Comparison of ENCODE assay signal across 21 mouse cellular contexts in genomic region chr2:93991336-93991735, GRCm38 (mm10). TPM values are rescaled to one million over a fixed set of nuclear protein-coding genes. Genes with fewer than 3 reads are reported as not detected.
A peak's percentile ranks its signal among the peaks of the same experiment; 100 is the strongest.
DNase-seq lines count a peak whose midpoint lies in the region; ATAC-seq and TF ChIP-seq lines count a peak whose summit lies in the region.
"Had no signal": no experiment of that assay in that cellular context is flagged by ENCODE, and none has a peak within 500 bp of the region (broad histone marks: within the 10 kb centered on the region; RNA-seq: fewer than 3 reads in every experiment).

No protein-coding gene starts in this region.

- H3K27me3 ChIP-seq in forebrain, embryonic 13.5 days, result no peaks in the 10 kb centered on the region
- H3K27me3 ChIP-seq in forebrain, embryonic 11.5 days (ENCODE audit: control insufficient read depth, insufficient read depth, low read length), result no peaks in the 10 kb centered on the region
- no peaks in the 10 kb centered on the region for H3K27me3 ChIP-seq in heart, postnatal 0 days (ENCODE audit: control insufficient read depth, insufficient read depth, low read length)
- H3K27me3 ChIP-seq in lung, embryonic 14.5 days (ENCODE audit: insufficient read depth, low read length), result no peaks in the 10 kb centered on the region
- H3K27me3 ChIP-seq in forebrain, embryonic 16.5 days (replicated peaks; ENCODE audit: control insufficient read depth, insufficient read depth, low read length), result no peaks in the 10 kb centered on the region
- H3K27me3 ChIP-seq in limb, embryonic 10.5 days (ENCODE audit: low read depth, poor library complexity, severe bottlenecking), result no peaks in the 10 kb centered on the region
- H3K27me3 ChIP-seq: midbrain, embryonic 13.5 days had no signal

- no peak for TF ChIP-seq CTCF in heart, postnatal 0 days (IDR thresholded peaks at IDR 0.05; ENCODE audit: low read depth)
- TF ChIP-seq CTCF in lung, embryonic 14.5 days (IDR thresholded peaks at IDR 0.05; ENCODE audit: low read depth), result no peak

- H3K4me1 ChIP-seq in forebrain, embryonic 13.5 days, result peaks cover 24% of the 10 kb centered on the region
- peaks cover 6% of the 10 kb centered on the region; the same call in 1 of the 2 replicates for H3K4me1 ChIP-seq in forebrain, embryonic 11.5 days (replicated peaks; ENCODE audit: control insufficient read depth, insufficient read depth, low read length)
- H3K4me1 ChIP-seq in heart, postnatal 0 days (ENCODE audit: control insufficient read depth, insufficient read depth), result peaks cover 5% of the 10 kb centered on the region; the same call in 1 of the 2 replicates
- H3K4me1 ChIP-seq in lung, embryonic 14.5 days (ENCODE audit: insufficient read depth), result no peaks in the 10 kb centered on the region
- peaks cover 24% of the 10 kb centered on the region for H3K4me1 ChIP-seq in forebrain, embryonic 16.5 days (replicated peaks; ENCODE audit: control insufficient read depth, insufficient read depth, low read length)
- peaks cover 8% of the 10 kb centered on the region for H3K4me1 ChIP-seq in limb, embryonic 10.5 days

- WGBS in forebrain, embryonic 13.5 days, result 95% methylated on average over 3 of the region's 3 CpGs
- 90% methylated on average over 3 of the region's 3 CpGs for WGBS in forebrain, embryonic 11.5 days
- WGBS in heart, postnatal 0 days, result 35% methylated on average over 3 of the region's 3 CpGs
- WGBS in lung, embryonic 14.5 days, result 56% methylated on average over 3 of the region's 3 CpGs
- WGBS in forebrain, embryonic 16.5 days, result 89% methylated on average over 3 of the region's 3 CpGs
- 80% methylated on average over 3 of the region's 3 CpGs for WGBS in limb, embryonic 10.5 days

- ATAC-seq in forebrain, embryonic 13.5 days, result no peak
- ATAC-seq in forebrain, embryonic 11.5 days (replicated peaks; ENCODE audit: low FRiP score), result no peak
- ATAC-seq in heart, postnatal 0 days (ENCODE audit: insufficient read depth, low read depth), result no peak
- no peak for ATAC-seq in lung, embryonic 14.5 days (ENCODE audit: insufficient read depth)
- no peak for ATAC-seq in forebrain, embryonic 16.5 days
- ATAC-seq: midbrain, embryonic 13.5 days had no signal

- no peak overlapping the region for H3K4me2 ChIP-seq in forebrain, embryonic 13.5 days
- H3K4me2 ChIP-seq in forebrain, embryonic 11.5 days (ENCODE audit: low read depth, low read length, severe bottlenecking), result no peak overlapping the region
- H3K4me2 ChIP-seq in heart, postnatal 0 days (ENCODE audit: low read depth, low read length), result no peak overlapping the region
- no peak overlapping the region for H3K4me2 ChIP-seq in lung, embryonic 14.5 days
- no peak overlapping the region for H3K4me2 ChIP-seq in forebrain, embryonic 16.5 days (ENCODE audit: low read length)
- H3K4me2 ChIP-seq: midbrain, embryonic 13.5 days had no signal

- intact Hi-C loops in heart, postnatal 10 days (cut with DNase I), result no loop called here

- H3K27ac ChIP-seq in forebrain, embryonic 13.5 days, result peak overlapping the region; percentile 81; the same call in 1 of the 2 replicates
- no peak overlapping the region for H3K27ac ChIP-seq in forebrain, embryonic 11.5 days (ENCODE audit: low read depth, low read length)
- peak overlapping the region; percentile 13 for H3K27ac ChIP-seq in heart, postnatal 0 days (ENCODE audit: low read depth)
- no peak overlapping the region for H3K27ac ChIP-seq in lung, embryonic 14.5 days (ENCODE audit: low read depth)
- H3K27ac ChIP-seq in forebrain, embryonic 16.5 days (ENCODE audit: low read length), result peak overlapping the region; percentile 80
- H3K27ac ChIP-seq in limb, embryonic 10.5 days, result no peak overlapping the region
- H3K27ac ChIP-seq: macrophage; midbrain, embryonic 13.5 days had no signal

- H3K36me3 ChIP-seq in forebrain, embryonic 13.5 days (ENCODE audit: poor library complexity, severe bottlenecking), result peaks cover 82% of the 10 kb centered on the region
- H3K36me3 ChIP-seq in forebrain, embryonic 11.5 days (ENCODE audit: control insufficient read depth, insufficient read depth, low read length), result peaks cover 3% of the 10 kb centered on the region; the same call in 1 of the 2 replicates
- peaks cover 68% of the 10 kb centered on the region for H3K36me3 ChIP-seq in heart, postnatal 0 days (replicated peaks; ENCODE audit: control insufficient read depth, insufficient read depth, low read length)
- H3K36me3 ChIP-seq in lung, embryonic 14.5 days (ENCODE audit: insufficient read depth), result peaks cover 83% of the 10 kb centered on the region
- H3K36me3 ChIP-seq in forebrain, embryonic 16.5 days (ENCODE audit: control insufficient read depth, insufficient read depth), result peaks cover 13% of the 10 kb centered on the region
- peaks cover 98% of the 10 kb centered on the region for H3K36me3 ChIP-seq in limb, embryonic 10.5 days

- H3K9me3 ChIP-seq in forebrain, embryonic 13.5 days (replicated peaks), result no peaks in the 10 kb centered on the region
- no peaks in the 10 kb centered on the region for H3K9me3 ChIP-seq in forebrain, embryonic 11.5 days (ENCODE audit: control insufficient read depth, low read length)
- no peaks in the 10 kb centered on the region for H3K9me3 ChIP-seq in heart, postnatal 0 days (replicated peaks; ENCODE audit: control insufficient read depth, low read length)
- no peaks in the 10 kb centered on the region for H3K9me3 ChIP-seq in lung, embryonic 14.5 days (ENCODE audit: low read depth, low read length)
- no peaks in the 10 kb centered on the region for H3K9me3 ChIP-seq in forebrain, embryonic 16.5 days (ENCODE audit: control insufficient read depth, low read length)
- no peaks in the 10 kb centered on the region for H3K9me3 ChIP-seq in limb, embryonic 10.5 days (replicated peaks)
- H3K9me3 ChIP-seq: midbrain, embryonic 13.5 days had no signal

- no peak for DNase-seq in forebrain, embryonic 11.5 days (ENCODE audit: low spot score)
- no peak for DNase-seq in heart, postnatal 0 days (ENCODE audit: low spot score)
- DNase-seq in heart, postnatal 10 days, result no peak
- DNase-seq in lung, embryonic 14.5 days, result peak; percentile 5
- DNase-seq in lung, adult 18-20 months, result no peak
- DNase-seq in limb, embryonic 10.5 days (ENCODE audit: low spot score), result no peak
- DNase-seq: cerebellum, adult 9-11 months; kidney, adult 18-20 months; kidney, postnatal 25 days; layer of hippocampus, adult 9-11 months; right cerebral cortex, adult 18-20 months; thymus, postnatal 4 days had no signal

- no peak overlapping the region for H3K9ac ChIP-seq in forebrain, embryonic 13.5 days
- H3K9ac ChIP-seq in forebrain, embryonic 11.5 days (ENCODE audit: low read length), result no peak overlapping the region
- no peak overlapping the region for H3K9ac ChIP-seq in heart, postnatal 0 days (replicated peaks; ENCODE audit: low read depth, low read length)
- no peak overlapping the region for H3K9ac ChIP-seq in lung, embryonic 14.5 days
- H3K9ac ChIP-seq in forebrain, embryonic 16.5 days (replicated peaks; ENCODE audit: low read depth, low read length), result no peak overlapping the region
- H3K9ac ChIP-seq: midbrain, embryonic 13.5 days had no signal

- no peak overlapping the region for H3K4me3 ChIP-seq in forebrain, embryonic 13.5 days
- no peak overlapping the region for H3K4me3 ChIP-seq in forebrain, embryonic 11.5 days (ENCODE audit: low read depth, low read length)
- no peak overlapping the region for H3K4me3 ChIP-seq in heart, postnatal 0 days (ENCODE audit: low read depth, low read length)
- H3K4me3 ChIP-seq in lung, embryonic 14.5 days (ENCODE audit: low read depth, low read length), result no peak overlapping the region
- H3K4me3 ChIP-seq in forebrain, embryonic 16.5 days (replicated peaks; ENCODE audit: low read length), result no peak overlapping the region
- no peak overlapping the region for H3K4me3 ChIP-seq in limb, embryonic 10.5 days
- H3K4me3 ChIP-seq: midbrain, embryonic 13.5 days; myocyte had no signal

- no peak for TF ChIP-seq EP300 in heart, postnatal 0 days (IDR thresholded peaks at IDR 0.05; ENCODE audit: low read depth)

RNA-seq across cellular contexts. Expression of gene Gm27027, which starts 4.8 kb away (rescaled TPM):
- not detected in 2 replicates for polyA plus RNA-seq in forebrain, embryonic 13.5 days (2015; fragmentation: Nextera tagmentation; extraction: Ambion mirVana)
- not detected in 2 replicates for polyA plus RNA-seq in forebrain, embryonic 11.5 days (2014; fragmentation: Nextera tagmentation; extraction: Ambion mirVana)
- total RNA-seq in heart, postnatal 0 days (2014; rRNA removed; ENCODE audit: low replicate concordance), result not detected in 2 replicates
- not detected in 2 replicates for polyA plus RNA-seq in heart, postnatal 0 days (2015; fragmentation: Nextera tagmentation; extraction: Ambion mirVana)
- 1 to 10 TPM in 1 of 2 experiments, not detected in 1; 1.0 TPM for total RNA-seq in heart, postnatal 10 days (2021)
- not detected in 2 replicates for polyA plus RNA-seq in lung, embryonic 14.5 days (2014; fragmentation: Nextera tagmentation; extraction: Ambion mirVana)
- polyA plus RNA-seq in forebrain, embryonic 16.5 days (2015; fragmentation: Nextera tagmentation; extraction: Ambion mirVana), result not detected in 2 replicates
- not detected in 2 replicates for polyA plus RNA-seq in limb, embryonic 10.5 days (2016; fragmentation: Nextera tagmentation; extraction: Ambion mirVana)
- total RNA-seq: granulocyte monocyte progenitor cell, adult 5-6 weeks; left cerebral cortex, postnatal 10 days; MEL had no signal
- polyA plus RNA-seq: embryonic facial prominence, embryonic 14.5 days; macrophage; midbrain, embryonic 13.5 days; myocyte had no signal

RNA-seq across cellular contexts. Expression of gene Alkbh3, which starts 19.3 kb away (rescaled TPM):
- 51.8 and 53.2 TPM in 2 replicates for polyA plus RNA-seq in forebrain, embryonic 13.5 days (2015; fragmentation: Nextera tagmentation; extraction: Ambion mirVana)
- polyA plus RNA-seq in forebrain, embryonic 11.5 days (2014; fragmentation: Nextera tagmentation; extraction: Ambion mirVana), result 51.4 and 51.9 TPM in 2 replicates
- total RNA-seq in heart, postnatal 0 days (2014; rRNA removed; ENCODE audit: low replicate concordance), result 104 and 123 TPM in 2 replicates
- 86.9 and 96.8 TPM in 2 replicates for polyA plus RNA-seq in heart, postnatal 0 days (2015; fragmentation: Nextera tagmentation; extraction: Ambion mirVana)
- total RNA-seq in heart, postnatal 10 days (2021), result 10 to 100 TPM; 70.0 to 78.2 TPM
- polyA plus RNA-seq in lung, embryonic 14.5 days (2014; fragmentation: Nextera tagmentation; extraction: Ambion mirVana), result 69.3 and 74.9 TPM in 2 replicates
- 55.1 and 57.4 TPM in 2 replicates for polyA plus RNA-seq in forebrain, embryonic 16.5 days (2015; fragmentation: Nextera tagmentation; extraction: Ambion mirVana)
- polyA plus RNA-seq in limb, embryonic 10.5 days (2016; fragmentation: Nextera tagmentation; extraction: Ambion mirVana), result 48.8 and 56.2 TPM in 2 replicates
- total RNA-seq: MEL had no signal

RNA-seq across cellular contexts. Expression of gene Gm13889, which starts 34.3 kb away (rescaled TPM):
- polyA plus RNA-seq in forebrain, embryonic 13.5 days (2015; fragmentation: Nextera tagmentation; extraction: Ambion mirVana), result 17.7 and 22.3 TPM in 2 replicates
- 8.5 and 11.2 TPM in 2 replicates for polyA plus RNA-seq in forebrain, embryonic 11.5 days (2014; fragmentation: Nextera tagmentation; extraction: Ambion mirVana)
- total RNA-seq in heart, postnatal 0 days (2014; rRNA removed; ENCODE audit: low replicate concordance), result 39.3 and 41.6 TPM in 2 replicates
- 9.0 and 10.8 TPM in 2 replicates for polyA plus RNA-seq in heart, postnatal 0 days (2015; fragmentation: Nextera tagmentation; extraction: Ambion mirVana)
- 10 to 100 TPM; 25.3 to 29.4 TPM for total RNA-seq in heart, postnatal 10 days (2021)
- polyA plus RNA-seq in lung, embryonic 14.5 days (2014; fragmentation: Nextera tagmentation; extraction: Ambion mirVana), result 40.7 and 45.3 TPM in 2 replicates
- 17.7 and 18.2 TPM in 2 replicates for polyA plus RNA-seq in forebrain, embryonic 16.5 days (2015; fragmentation: Nextera tagmentation; extraction: Ambion mirVana)
- polyA plus RNA-seq in limb, embryonic 10.5 days (2016; fragmentation: Nextera tagmentation; extraction: Ambion mirVana), result 0.60 and 0.70 TPM in 2 replicates
- total RNA-seq: granulocyte monocyte progenitor cell, adult 5-6 weeks; MEL had no signal
- polyA plus RNA-seq: macrophage had no signal

Comparison
In these comparisons a context has a peak if more than half of its experiments do, and no peak if none do; other contexts are left out.
1. H3K27ac ChIP-seq: peak in forebrain, embryonic 13.5 days (single experiment), heart, postnatal 0 days (single experiment) and forebrain, embryonic 16.5 days (single experiment); none in forebrain, embryonic 11.5 days (single experiment), lung, embryonic 14.5 days (single experiment) and limb, embryonic 10.5 days (single experiment).